Mouse (Mus musculus): Measurements from ENCODE around the gene Cisd3. TPM values are rescaled to one million over a fixed set of nuclear protein-coding genes. Genes with fewer than 3 reads are reported as not detected.
"Not testable (repeated sequence)": the region's sequence is repeated elsewhere in the genome, so short reads cannot be mapped to it uniquely, and the experiment has no call there.

The Cisd3 gene
- total RNA-seq, 2 experiments from 2014 or later = 96.7 to 102 TPM

GRCm38 (mm10) chr11:97703039-97703826 lies 17.6 kb downstream of the Cisd3 start, which contains the start of gene Psmb3:
Psmb3 (plus strand) TSS chr11:97703399.
- peak; percentile 100 for DNase-seq (ENCODE audit: low spot score)

GRCm38 (mm10) chr11:97710067-97710466 lies 24.4 kb downstream of the Cisd3 start:
- DNase-seq (ENCODE audit: low spot score) = not testable (repeated sequence)

DNA sequence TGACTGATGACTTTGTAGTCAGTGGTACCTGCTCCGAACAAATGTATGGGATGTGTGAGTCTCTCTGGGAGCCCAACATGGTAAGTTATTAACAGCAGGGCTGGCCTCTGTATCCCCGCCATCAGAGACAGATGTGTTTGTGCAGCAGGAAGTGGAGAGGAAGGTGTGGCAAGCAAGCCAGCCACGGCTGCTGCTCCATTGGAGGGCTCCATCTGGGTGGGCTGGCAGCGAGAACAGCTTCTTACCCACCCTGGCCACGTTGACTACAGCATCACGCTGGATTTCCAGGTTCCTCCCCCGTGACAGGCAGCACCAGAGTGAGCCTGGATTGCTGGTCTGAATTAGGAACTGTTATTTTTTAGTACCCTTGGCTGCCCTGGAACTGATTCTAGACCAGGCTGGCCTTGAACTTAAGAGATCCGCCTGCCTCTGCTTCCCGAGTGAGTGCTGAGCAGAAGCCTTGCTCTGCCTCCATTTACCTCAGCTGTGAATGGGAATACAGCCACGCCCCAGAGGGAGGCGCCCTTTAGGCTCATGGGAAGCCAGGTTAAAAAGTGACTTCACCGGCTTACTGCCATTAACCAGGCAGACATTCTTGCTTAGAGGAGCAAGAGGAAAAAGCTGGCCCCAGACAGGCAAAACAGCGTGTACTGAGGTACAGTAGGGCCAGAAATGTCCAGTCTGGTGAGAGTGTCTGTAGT lies 25.7 kb downstream of the Cisd3 start:
- no peak for DNase-seq (ENCODE audit: low spot score)

DNA sequence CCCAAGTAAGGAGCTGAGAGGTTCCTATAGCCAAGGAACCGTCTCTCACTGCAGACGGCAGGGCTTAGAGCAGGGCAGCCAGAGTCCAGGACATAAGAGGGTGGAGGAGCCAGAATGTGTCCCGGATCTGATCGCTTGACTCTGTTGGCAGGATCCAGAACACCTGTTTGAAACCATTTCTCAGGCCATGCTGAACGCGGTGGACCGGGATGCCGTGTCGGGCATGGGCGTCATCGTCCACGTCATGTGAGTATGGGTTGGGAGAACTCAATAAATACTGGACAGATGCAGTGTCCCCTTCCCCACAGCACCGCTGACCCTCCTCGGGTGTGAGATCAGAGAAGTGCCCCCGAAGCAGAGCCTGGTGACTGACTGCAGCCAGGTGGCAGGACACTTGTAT lies 26.7 kb downstream of the Cisd3 start:
- DNase-seq (ENCODE audit: low spot score) = peak; percentile 85

- DNase-seq (ENCODE audit: low spot score) = peak; percentile 86
Observed at GRCm38 (mm10) chr11:97713896-97714295, 28.3 kb downstream of the Cisd3 start.

- no peak for DNase-seq (ENCODE audit: low spot score)
Observed at GRCm38 (mm10) chr11:97714356-97714755, 28.7 kb downstream of the Cisd3 start.

- DNase-seq (ENCODE audit: low spot score) = peak; percentile 77
Observed at GRCm38 (mm10) chr11:97714784-97715760, 29.4 kb downstream of the Cisd3 start.

GRCm38 (mm10) chr11:97716021-97716420 lies 30.4 kb downstream of the Cisd3 start:
- peak; percentile 59 for DNase-seq (ENCODE audit: low spot score)

GRCm38 (mm10) chr11:97717369-97718280 lies 32.0 kb downstream of the Cisd3 start:
- DNase-seq (ENCODE audit: low spot score) = no peak

GRCm38 (mm10) chr11:97718281-97718860 lies 32.7 kb downstream of the Cisd3 start:
- DNase-seq (ENCODE audit: low spot score) = no peak

- no peak for DNase-seq (ENCODE audit: low spot score)
Observed at GRCm38 (mm10) chr11:97719041-97719440, 33.4 kb downstream of the Cisd3 start.

- no peak for DNase-seq (ENCODE audit: low spot score)
Observed at GRCm38 (mm10) chr11:97721338-97721737, 35.7 kb downstream of the Cisd3 start.

DNA sequence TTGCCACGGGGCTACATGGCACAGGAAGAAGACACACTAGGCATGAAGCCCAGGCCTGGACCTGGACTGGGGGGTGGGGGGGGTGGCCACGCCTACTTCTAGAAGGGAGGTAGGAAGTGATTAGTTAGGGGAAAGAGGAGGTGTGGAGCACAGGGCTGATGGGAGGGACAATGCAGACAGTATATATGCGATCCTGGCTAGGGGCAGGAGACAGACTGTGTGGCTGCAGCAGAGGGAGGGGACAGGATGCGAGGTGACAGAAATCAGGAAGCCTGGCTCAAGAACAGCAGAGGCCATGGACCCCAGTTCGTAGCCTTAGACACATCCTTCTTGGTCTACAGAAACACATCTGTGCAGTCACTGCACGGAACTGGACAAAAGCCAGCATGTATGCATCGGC lies 38.1 kb downstream of the Cisd3 start:
- no peak for DNase-seq (ENCODE audit: low spot score)

DNA sequence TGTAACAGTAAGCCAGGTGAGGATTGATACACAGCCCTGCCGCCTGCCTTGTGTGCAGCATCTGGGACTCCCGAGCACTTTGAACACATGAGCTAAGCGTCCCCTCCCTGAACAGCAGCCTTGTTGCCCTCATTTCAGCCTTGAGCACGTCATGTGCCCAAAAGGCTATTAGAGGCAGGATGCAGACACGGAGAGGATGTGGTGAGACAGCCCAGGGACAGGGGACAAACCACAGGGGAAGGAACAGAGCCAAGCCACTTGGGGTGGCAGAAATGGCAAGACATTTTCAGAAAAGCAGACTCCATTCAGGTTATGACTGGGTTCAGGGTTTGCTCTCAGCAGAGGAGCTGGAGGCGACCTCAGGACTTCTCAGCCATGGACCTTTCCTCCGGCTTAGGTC lies 42.7 kb downstream of the Cisd3 start:
- no peak for DNase-seq (ENCODE audit: low spot score)

DNA sequence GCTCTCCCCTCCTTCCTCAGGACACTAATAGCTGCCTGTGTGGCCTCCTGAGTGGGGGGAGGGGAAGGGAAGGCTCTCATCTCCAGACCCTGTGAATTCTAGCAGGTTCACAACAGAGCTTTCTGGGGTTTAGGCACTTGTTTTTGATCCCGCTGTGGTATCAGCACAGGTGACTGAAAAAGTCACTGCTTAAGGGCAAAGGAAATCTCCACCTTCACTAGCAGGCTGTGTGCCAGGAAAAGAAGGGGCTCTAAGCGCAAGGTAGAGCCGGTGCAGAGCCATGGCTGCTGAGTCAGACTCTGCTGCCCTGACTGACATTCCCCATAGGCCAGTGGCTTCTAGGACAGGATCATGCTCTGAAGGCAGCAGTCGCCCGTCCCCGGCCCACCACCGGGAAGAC lies 43.1 kb downstream of the Cisd3 start:
- no peak for DNase-seq (ENCODE audit: low spot score)

DNA sequence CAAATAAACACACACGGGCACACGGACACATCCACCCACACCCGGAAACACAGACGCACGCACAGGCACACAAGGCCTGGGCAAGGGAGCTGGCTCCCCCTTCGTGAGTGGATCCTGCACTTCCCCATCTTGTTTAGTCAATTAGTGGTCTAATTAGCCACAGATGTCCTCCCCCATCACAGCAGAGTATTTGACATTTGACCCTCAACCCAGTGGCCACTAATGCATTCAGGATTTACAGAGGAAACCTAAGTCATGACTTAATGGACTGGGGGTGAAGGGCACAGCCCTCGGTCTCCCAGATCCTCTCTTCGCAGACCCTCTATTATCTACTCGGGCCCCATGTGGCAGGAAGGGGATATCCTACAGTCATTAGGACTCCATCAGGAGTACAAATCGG lies 48.1 kb downstream of the Cisd3 start:
- DNase-seq (ENCODE audit: low spot score) = no peak

- DNase-seq (ENCODE audit: low spot score) = not testable (repeated sequence)
Observed at GRCm38 (mm10) chr11:97734810-97735209, 49.2 kb downstream of the Cisd3 start.

GRCm38 (mm10) chr11:97736645-97737044 lies 51.0 kb downstream of the Cisd3 start:
- no peak for DNase-seq (ENCODE audit: low spot score)

DNA sequence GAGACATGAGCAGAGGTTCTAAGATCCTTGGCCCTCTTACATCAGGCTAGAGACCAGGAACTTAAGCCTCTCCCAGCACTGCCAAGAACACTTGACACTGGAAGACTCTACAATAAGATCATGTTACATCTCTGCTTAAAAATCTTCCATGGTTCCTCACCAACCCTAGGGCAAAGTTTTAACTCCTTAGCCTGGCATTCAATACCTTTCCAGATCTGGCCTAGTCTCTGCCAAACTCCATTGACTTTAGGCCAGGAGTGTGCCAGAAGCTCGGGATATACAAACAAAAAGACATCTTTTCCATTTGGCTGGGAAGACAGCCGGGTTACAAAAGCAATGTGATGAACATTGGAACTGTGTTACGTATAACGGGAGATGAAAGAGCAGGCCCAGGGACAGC lies 52.0 kb downstream of the Cisd3 start:
- DNase-seq (ENCODE audit: low spot score) = peak; percentile 52

All from gastrocnemius, adult 18-20 months (tissue).